Mouse (Mus musculus): ENCODE results near the gene Dars. TPM values are rescaled to one million over a fixed set of nuclear protein-coding genes. Genes with fewer than 3 reads are reported as not detected.

Gene Dars
- polyA plus RNA-seq, 1 experiment: 44.8 TPM

DNA sequence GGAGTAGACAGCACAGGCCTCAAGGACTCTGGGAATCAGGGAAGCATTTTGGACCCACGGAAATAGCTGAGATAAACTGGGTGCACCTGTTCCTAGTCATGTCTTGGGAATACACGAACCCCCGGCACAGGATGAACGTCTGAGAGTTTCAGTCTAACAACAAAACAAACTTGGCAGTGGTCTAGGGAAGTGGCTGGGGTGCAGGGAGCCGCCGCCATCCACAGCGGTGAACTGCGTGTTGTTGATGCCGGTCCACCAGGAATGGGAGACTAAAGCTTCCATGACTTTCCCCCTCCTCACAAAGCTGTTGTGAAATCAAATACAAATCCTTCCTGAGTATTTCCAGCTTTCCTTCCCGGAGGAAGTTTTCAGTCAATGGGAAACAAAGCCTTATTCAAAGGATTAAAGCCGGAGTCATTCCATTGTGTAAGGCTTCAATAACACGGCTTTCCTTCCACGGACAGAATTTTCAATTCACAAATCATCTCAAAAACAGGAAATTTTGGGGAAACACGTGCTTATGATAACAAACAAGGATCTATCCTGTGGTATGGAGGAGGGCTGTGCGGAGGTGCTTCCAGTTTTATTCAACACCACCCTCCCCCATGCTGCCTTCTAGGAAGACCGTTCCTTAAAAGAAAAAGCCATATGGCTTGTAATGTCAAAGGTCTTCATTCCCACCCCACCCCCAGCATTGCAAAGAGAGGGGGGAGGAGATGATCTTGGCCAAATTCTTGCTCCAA lies 23.4 kb upstream of the Dars start:
- 43% methylated on average over 16 of the region's 16 CpGs for WGBS

GRCm38 (mm10) chr1:128439618-128440017 lies 22.4 kb upstream of the Dars start:
- no peak overlapping the region for H3K27ac ChIP-seq (ENCODE audit: insufficient read depth, low read length)
- no peaks in the 10 kb centered on the region for H3K27me3 ChIP-seq (ENCODE audit: control insufficient read depth, insufficient read depth, low read length)
- WGBS: 96% methylated on average over 4 of the region's 4 CpGs
- TF ChIP-seq POLR2A (IDR thresholded peaks at IDR 0.05; ENCODE audit: borderline replicate concordance, insufficient read depth, low read length) (no peak), CTCF (IDR thresholded peaks at IDR 0.05; ENCODE audit: borderline replicate concordance, insufficient read depth, low read depth, low read length) (no peak)
- H3K4me3 ChIP-seq (replicated peaks; ENCODE audit: insufficient read depth, low read depth, low read length): no peak overlapping the region
- no peak for DNase-seq
- no peaks in the 10 kb centered on the region for H3K4me1 ChIP-seq (ENCODE audit: control insufficient read depth, insufficient read depth, low read length)

More for the DNA sequence above, 23.4 kb upstream of the Dars start:
- Histone ChIP-seq H3K4me3 (replicated peaks; ENCODE audit: insufficient read depth, low read depth, low read length) (no peak overlapping the region), H3K27me3 (ENCODE audit: control insufficient read depth, insufficient read depth, low read length) (no peaks in the 10 kb centered on the region), H3K27ac (ENCODE audit: insufficient read depth, low read length) (no peak overlapping the region), H3K4me1 (ENCODE audit: control insufficient read depth, insufficient read depth, low read length) (no peaks in the 10 kb centered on the region)
- no peak for TF ChIP-seq POLR2A (IDR thresholded peaks at IDR 0.05; ENCODE audit: borderline replicate concordance, insufficient read depth, low read length)
- DNase-seq: no peak

GRCm38 (mm10) chr1:128438526-128438925 lies 21.4 kb upstream of the Dars start:
- Histone ChIP-seq H3K27ac (ENCODE audit: insufficient read depth, low read length) (no peak overlapping the region), H3K27me3 (ENCODE audit: control insufficient read depth, insufficient read depth, low read length) (no peaks in the 10 kb centered on the region), H3K4me1 (ENCODE audit: control insufficient read depth, insufficient read depth, low read length) (no peaks in the 10 kb centered on the region), H3K4me3 (replicated peaks; ENCODE audit: insufficient read depth, low read depth, low read length) (no peak overlapping the region)
- DNase-seq: no peak
- TF ChIP-seq POLR2A (IDR thresholded peaks at IDR 0.05; ENCODE audit: borderline replicate concordance, insufficient read depth, low read length): no peak
- no peak for TF ChIP-seq CTCF (IDR thresholded peaks at IDR 0.05; ENCODE audit: borderline replicate concordance, insufficient read depth, low read depth, low read length)
- WGBS: 78% methylated on average over 5 of the region's 5 CpGs

- Histone ChIP-seq H3K4me1 (ENCODE audit: control insufficient read depth, insufficient read depth, low read length) (no peaks in the 10 kb centered on the region), H3K27me3 (ENCODE audit: control insufficient read depth, insufficient read depth, low read length) (no peaks in the 10 kb centered on the region), H3K27ac (ENCODE audit: insufficient read depth, low read length) (no peak overlapping the region), H3K4me3 (replicated peaks; ENCODE audit: insufficient read depth, low read depth, low read length) (no peak overlapping the region)
- 48% methylated on average over 1 of the region's 1 CpGs for WGBS
- DNase-seq: no peak
- TF ChIP-seq POLR2A (IDR thresholded peaks at IDR 0.05; ENCODE audit: borderline replicate concordance, insufficient read depth, low read length) (no peak), CTCF (IDR thresholded peaks at IDR 0.05; ENCODE audit: borderline replicate concordance, insufficient read depth, low read depth, low read length) (no peak)
Measured at GRCm38 (mm10) chr1:128437276-128437675, 20.1 kb upstream of the Dars start.

- DNase-seq: no peak
- no peak overlapping the region for H3K27ac ChIP-seq (ENCODE audit: insufficient read depth, low read length)
- H3K4me1 ChIP-seq (ENCODE audit: control insufficient read depth, insufficient read depth, low read length): no peaks in the 10 kb centered on the region
- 94% methylated on average over 3 of the region's 3 CpGs for WGBS
- H3K27me3 ChIP-seq (ENCODE audit: control insufficient read depth, insufficient read depth, low read length): no peaks in the 10 kb centered on the region
- H3K4me3 ChIP-seq (replicated peaks; ENCODE audit: insufficient read depth, low read depth, low read length): no peak overlapping the region
- TF ChIP-seq POLR2A (IDR thresholded peaks at IDR 0.05; ENCODE audit: borderline replicate concordance, insufficient read depth, low read length): no peak
- TF ChIP-seq CTCF (IDR thresholded peaks at IDR 0.05; ENCODE audit: borderline replicate concordance, insufficient read depth, low read depth, low read length): no peak
Measured at GRCm38 (mm10) chr1:128436015-128436414, 18.8 kb upstream of the Dars start.

DNA sequence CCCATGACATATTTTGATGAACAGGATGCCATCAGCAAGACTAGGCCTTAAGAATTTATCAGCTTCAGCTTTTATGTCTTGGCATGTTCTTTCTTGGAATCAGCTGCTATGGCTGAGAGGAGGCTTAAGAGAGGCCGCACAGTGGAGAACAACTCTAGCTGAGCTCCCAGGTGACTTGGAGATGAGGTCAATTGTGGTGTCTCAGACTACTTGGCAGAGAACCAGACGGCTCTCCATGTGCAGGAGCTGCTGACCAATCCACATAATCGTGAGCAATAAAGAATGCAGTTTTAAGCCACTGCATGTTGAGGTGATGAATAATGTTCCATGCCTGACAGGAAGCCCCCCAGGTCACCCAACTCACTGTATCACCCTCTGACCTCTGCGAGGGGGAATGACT lies 18.4 kb upstream of the Dars start:
- Histone ChIP-seq H3K4me3 (replicated peaks; ENCODE audit: insufficient read depth, low read depth, low read length) (no peak overlapping the region), H3K27me3 (ENCODE audit: control insufficient read depth, insufficient read depth, low read length) (no peaks in the 10 kb centered on the region), H3K27ac (ENCODE audit: insufficient read depth, low read length) (no peak overlapping the region), H3K4me1 (ENCODE audit: control insufficient read depth, insufficient read depth, low read length) (no peaks in the 10 kb centered on the region)
- TF ChIP-seq POLR2A (IDR thresholded peaks at IDR 0.05; ENCODE audit: borderline replicate concordance, insufficient read depth, low read length) (no peak), CTCF (IDR thresholded peaks at IDR 0.05; ENCODE audit: borderline replicate concordance, insufficient read depth, low read depth, low read length) (no peak)
- 46% methylated on average over 4 of the region's 4 CpGs for WGBS
- DNase-seq: no peak

DNA sequence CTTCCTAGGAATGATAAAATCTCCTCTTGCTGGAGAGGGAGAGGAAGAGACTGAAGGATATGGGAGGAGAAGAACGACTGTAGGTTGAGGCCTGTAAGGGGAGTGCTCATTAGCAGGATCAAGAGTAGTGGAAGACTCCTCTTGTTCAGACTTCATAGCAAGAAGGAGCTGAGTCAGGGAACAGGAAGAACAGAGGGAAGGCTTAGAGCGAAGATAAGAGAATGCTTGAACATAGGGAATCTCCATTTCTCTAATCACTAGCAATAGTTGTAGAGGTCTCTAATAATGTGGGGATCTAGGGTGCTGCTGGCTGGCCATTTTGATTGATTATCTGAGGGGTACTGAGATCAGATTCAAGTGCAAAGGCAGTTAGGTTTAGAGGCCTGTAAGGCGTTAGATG lies 7.8 kb upstream of the Dars start:
- H3K4me1 ChIP-seq (ENCODE audit: control insufficient read depth, insufficient read depth, low read length): no peaks in the 10 kb centered on the region
- H3K27me3 ChIP-seq (ENCODE audit: control insufficient read depth, insufficient read depth, low read length): no peaks in the 10 kb centered on the region
- H3K4me3 ChIP-seq (replicated peaks; ENCODE audit: insufficient read depth, low read depth, low read length): no peak overlapping the region
- 95% methylated on average over 3 of the region's 3 CpGs for WGBS
- TF ChIP-seq CTCF (IDR thresholded peaks at IDR 0.05; ENCODE audit: borderline replicate concordance, insufficient read depth, low read depth, low read length) (no peak), POLR2A (IDR thresholded peaks at IDR 0.05; ENCODE audit: borderline replicate concordance, insufficient read depth, low read length) (no peak)
- no peak overlapping the region for H3K27ac ChIP-seq (ENCODE audit: insufficient read depth, low read length)
- DNase-seq: no peak

- peak in 1 of 2 experiments; percentile 43 for DNase-seq
- peak overlapping the region; percentile 92 for H3K4me3 ChIP-seq (replicated peaks; ENCODE audit: insufficient read depth, low read depth, low read length)
- TF ChIP-seq CTCF (IDR thresholded peaks at IDR 0.05; ENCODE audit: borderline replicate concordance, insufficient read depth, low read depth, low read length) (no peak), POLR2A (IDR thresholded peaks at IDR 0.05; ENCODE audit: borderline replicate concordance, insufficient read depth, low read length) (no peak)
- WGBS: 12% methylated on average over 5 of the region's 5 CpGs
- H3K27me3 ChIP-seq (ENCODE audit: control insufficient read depth, insufficient read depth, low read length): no peaks in the 10 kb centered on the region
- H3K4me1 ChIP-seq (ENCODE audit: control insufficient read depth, insufficient read depth, low read length): no peaks in the 10 kb centered on the region
- no peak overlapping the region for H3K27ac ChIP-seq (ENCODE audit: insufficient read depth, low read length)
Measured at GRCm38 (mm10) chr1:128417533-128417888, 343 bp upstream of the Dars start.

All from cerebellum, adult 2 months (tissue).